Mouse (Mus musculus) T-cell, adult 2 months (primary cell): Measurements from ENCODE around the gene Stim2.

ENCODE experiments used
- DNase-seq: peaks from one replicate; pipeline ENCODE4 v3.0.0; 2022; ENCODE audit warnings: low spot score

The Stim2 gene

GRCm38 (mm10) chr5:53998146-53998742 is at the start of gene Stim2:
Stim2 (plus strand) TSS chr5:53998499.
- peak; percentile 96 for DNase-seq

- DNase-seq = no peak
Observed at GRCm38 (mm10) chr5:53948606-53949266, 49.6 kb upstream of the Stim2 start.

GRCm38 (mm10) chr5:53950189-53950588 is 48.1 kb upstream of the Stim2 start:
- no peak for DNase-seq

GRCm38 (mm10) chr5:53953216-53953615 is 45.1 kb upstream of the Stim2 start:
- no peak for DNase-seq

GRCm38 (mm10) chr5:53953797-53954196 is 44.5 kb upstream of the Stim2 start:
- DNase-seq = no peak

- no peak for DNase-seq
Observed at GRCm38 (mm10) chr5:53955966-53956365, 42.3 kb upstream of the Stim2 start.

GRCm38 (mm10) chr5:53956396-53957314 is 41.6 kb upstream of the Stim2 start:
- DNase-seq = no peak

GRCm38 (mm10) chr5:53957348-53957747 is 41.0 kb upstream of the Stim2 start:
- no peak for DNase-seq

GRCm38 (mm10) chr5:53961229-53961628 is 37.1 kb upstream of the Stim2 start:
- no peak for DNase-seq

GRCm38 (mm10) chr5:53961830-53962515 is 36.3 kb upstream of the Stim2 start:
- DNase-seq = no peak

- no peak for DNase-seq
Observed at GRCm38 (mm10) chr5:53965656-53966055, 32.6 kb upstream of the Stim2 start.

GRCm38 (mm10) chr5:53967560-53967959 is 30.7 kb upstream of the Stim2 start:
- DNase-seq = no peak

- DNase-seq = no peak
Observed at GRCm38 (mm10) chr5:53970178-53970577, 28.1 kb upstream of the Stim2 start.

GRCm38 (mm10) chr5:53971201-53971600 is 27.1 kb upstream of the Stim2 start:
- no peak for DNase-seq

GRCm38 (mm10) chr5:53972905-53973304 is 25.4 kb upstream of the Stim2 start:
- no peak for DNase-seq

GRCm38 (mm10) chr5:53976497-53976896 is 21.8 kb upstream of the Stim2 start:
- DNase-seq = no peak

GRCm38 (mm10) chr5:53977060-53977459 is 21.2 kb upstream of the Stim2 start:
- no peak for DNase-seq

GRCm38 (mm10) chr5:53983358-53983757 is 14.9 kb upstream of the Stim2 start:
- DNase-seq = no peak

- DNase-seq = no peak
Observed at GRCm38 (mm10) chr5:53985632-53986031, 12.7 kb upstream of the Stim2 start.

- no peak for DNase-seq
Observed at GRCm38 (mm10) chr5:53987496-53987895, 10.8 kb upstream of the Stim2 start.

GRCm38 (mm10) chr5:53988053-53988452 is 10.2 kb upstream of the Stim2 start:
- no peak for DNase-seq

GRCm38 (mm10) chr5:53992616-53993015 is 5.7 kb upstream of the Stim2 start:
- no peak for DNase-seq
